Mouse (Mus musculus): ENCODE data around the gene Adcy6. TPM values are rescaled to one million over a fixed set of nuclear protein-coding genes. Genes with fewer than 3 reads are reported as not detected.

Adcy6 gene
- polyA plus RNA-seq, 1 experiment from 2014 or later = 12.3 TPM

DNA sequence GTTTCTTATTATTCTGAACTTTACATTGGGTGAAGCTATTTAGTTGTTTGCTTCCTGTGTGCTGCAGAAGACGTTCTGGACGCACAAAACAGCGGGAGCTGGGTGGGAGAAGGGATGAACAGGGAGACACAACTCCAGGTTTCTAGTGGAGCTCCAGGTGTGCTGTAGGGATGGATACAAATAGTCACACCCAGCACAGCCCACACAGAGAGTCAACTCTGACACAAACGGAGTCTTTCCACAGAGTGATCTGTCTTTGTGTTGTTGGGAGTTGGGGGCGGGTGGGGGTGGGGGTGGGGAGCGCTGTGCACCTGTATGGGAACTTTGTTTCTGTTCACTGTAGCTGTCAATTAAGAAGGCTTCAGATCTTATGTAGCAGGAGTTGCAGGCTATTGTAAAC lies 12.8 kb upstream of the Adcy6 start:
- H3K36me3 ChIP-seq (ENCODE audit: control insufficient read depth, insufficient read depth, low read length) = no peaks in the 10 kb centered on the region
- ATAC-seq (replicated peaks; ENCODE audit: low FRiP score) (no peak), DNase-seq (ENCODE audit: low spot score) (no peak)
- H3K9me3 ChIP-seq (ENCODE audit: control insufficient read depth, low read length) = no peaks in the 10 kb centered on the region
- no peaks in the 10 kb centered on the region for H3K4me1 ChIP-seq (replicated peaks; ENCODE audit: control insufficient read depth, insufficient read depth, low read length)
- no peak overlapping the region for H3K27ac ChIP-seq (ENCODE audit: low read depth, low read length)
- no peak overlapping the region for H3K4me3 ChIP-seq (ENCODE audit: low read depth, low read length)
- WGBS = 25% methylated on average over 6 of the region's 6 CpGs
- no peak overlapping the region for H3K9ac ChIP-seq (ENCODE audit: low read depth, low read length)
- H3K27me3 ChIP-seq (replicated peaks; ENCODE audit: control insufficient read depth, insufficient read depth, low read length) = peaks cover 29% of the 10 kb centered on the region
- H3K4me2 ChIP-seq = no peak overlapping the region

DNA sequence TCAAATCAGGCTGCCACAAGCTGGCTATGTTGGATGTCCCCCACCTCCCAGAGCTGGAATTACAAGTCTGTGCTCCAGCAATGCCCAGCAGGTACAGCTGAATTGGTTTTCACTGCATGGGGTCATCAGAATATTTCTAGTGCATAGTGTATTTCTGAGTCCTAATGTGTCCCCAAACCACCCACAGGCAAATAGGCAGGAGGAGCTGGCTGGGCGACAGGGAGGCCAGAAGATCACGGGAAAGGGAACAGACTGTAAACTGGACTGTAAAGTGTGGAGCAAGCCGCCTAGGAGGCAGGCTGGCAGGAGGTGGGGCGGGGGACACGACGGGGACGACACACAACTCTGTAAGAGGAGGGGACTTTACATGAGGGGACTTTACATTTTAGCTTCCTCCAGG lies 12.3 kb upstream of the Adcy6 start:
- DNase-seq (ENCODE audit: low spot score) = no peak
- no peak overlapping the region for H3K4me2 ChIP-seq
- H3K9me3 ChIP-seq (ENCODE audit: control insufficient read depth, low read length) = no peaks in the 10 kb centered on the region
- H3K27me3 ChIP-seq (replicated peaks; ENCODE audit: control insufficient read depth, insufficient read depth, low read length) = peaks cover 29% of the 10 kb centered on the region
- H3K4me3 ChIP-seq (ENCODE audit: low read depth, low read length) = no peak overlapping the region
- ATAC-seq (replicated peaks; ENCODE audit: low FRiP score) = no peak
- no peak overlapping the region for H3K9ac ChIP-seq (ENCODE audit: low read depth, low read length)
- 11% methylated on average over 7 of the region's 7 CpGs for WGBS
- H3K36me3 ChIP-seq (ENCODE audit: control insufficient read depth, insufficient read depth, low read length) = no peaks in the 10 kb centered on the region
- H3K4me1 ChIP-seq (replicated peaks; ENCODE audit: control insufficient read depth, insufficient read depth, low read length) = no peaks in the 10 kb centered on the region; the same call in 1 of the 2 replicates
- no peak overlapping the region for H3K27ac ChIP-seq (ENCODE audit: low read depth, low read length)

DNA sequence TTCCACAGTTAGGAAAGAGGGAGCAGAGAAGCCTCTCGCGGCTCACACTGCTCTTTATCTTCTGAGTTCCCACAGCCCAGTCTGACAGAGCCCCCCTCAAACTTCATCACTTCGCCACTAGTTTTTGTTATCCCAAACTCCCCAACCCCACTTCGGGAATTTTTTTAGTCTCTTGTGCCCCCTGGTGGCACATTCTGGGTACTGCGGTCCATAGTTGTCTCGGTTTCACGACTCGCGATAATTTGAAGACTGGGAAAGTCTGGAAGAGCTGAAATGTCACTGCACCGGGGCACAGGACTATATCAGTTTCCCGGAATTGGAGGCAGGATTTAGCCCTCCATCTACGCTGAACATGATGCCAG lies 7.3 kb upstream of the Adcy6 start:
- peaks cover 14% of the 10 kb centered on the region; the same call in 1 of the 2 replicates for H3K27me3 ChIP-seq (replicated peaks; ENCODE audit: control insufficient read depth, insufficient read depth, low read length)
- no peak overlapping the region for H3K4me3 ChIP-seq (ENCODE audit: low read depth, low read length)
- ATAC-seq (replicated peaks; ENCODE audit: low FRiP score) (no peak; the same call in 1 of the 2 replicates), DNase-seq (ENCODE audit: low spot score) (peak; percentile 79)
- WGBS = 1% methylated on average over 12 of the region's 12 CpGs
- H3K36me3 ChIP-seq (ENCODE audit: control insufficient read depth, insufficient read depth, low read length) = no peaks in the 10 kb centered on the region
- no peaks in the 10 kb centered on the region for H3K9me3 ChIP-seq (ENCODE audit: control insufficient read depth, low read length)
- H3K9ac ChIP-seq (ENCODE audit: low read depth, low read length) = no peak overlapping the region
- no peaks in the 10 kb centered on the region; the same call in 1 of the 2 replicates for H3K4me1 ChIP-seq (replicated peaks; ENCODE audit: control insufficient read depth, insufficient read depth, low read length)
- no peak overlapping the region for H3K27ac ChIP-seq (ENCODE audit: low read depth, low read length)
- peak overlapping the region; percentile 36 for H3K4me2 ChIP-seq

DNA sequence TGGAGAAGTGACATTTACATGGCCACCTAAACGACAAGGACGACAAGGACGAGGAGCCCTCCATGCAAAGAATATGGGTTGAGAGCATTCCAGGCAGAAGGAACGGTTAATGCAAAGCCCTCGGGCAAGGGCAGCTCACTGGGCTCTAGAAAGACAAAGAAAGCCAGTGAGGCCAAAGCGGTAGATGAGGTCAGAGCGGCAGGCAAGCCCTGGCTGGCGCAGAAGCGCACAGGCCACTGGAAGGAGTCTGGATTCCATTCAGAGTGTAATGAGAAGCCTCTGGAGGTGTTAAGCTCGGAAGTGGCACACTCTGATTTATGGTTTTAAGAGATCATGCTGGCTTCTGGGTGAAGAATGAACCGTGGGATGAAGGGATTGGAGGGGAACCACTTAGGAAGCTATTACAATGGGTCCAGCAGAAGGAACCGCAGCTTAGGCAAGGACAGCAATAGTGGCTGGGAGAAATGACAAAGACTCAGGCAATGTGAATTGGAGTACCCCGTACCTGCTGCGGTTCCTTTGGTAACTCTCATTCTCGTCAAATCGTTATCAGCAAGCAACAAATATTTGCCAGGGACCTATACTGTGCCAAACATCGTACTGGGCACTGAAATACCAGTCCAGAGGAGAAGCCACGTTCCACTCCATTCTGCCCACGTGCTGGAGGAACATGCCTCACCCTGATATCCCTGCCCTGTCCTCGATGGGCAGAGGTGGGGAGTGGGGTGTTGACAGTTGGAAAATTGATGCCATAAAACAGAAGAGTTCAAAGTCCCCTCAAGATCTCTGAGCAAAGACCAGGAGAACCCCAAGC lies 6.7 kb upstream of the Adcy6 start:
- DNase-seq (ENCODE audit: low spot score) (no peak), ATAC-seq (replicated peaks; ENCODE audit: low FRiP score) (no peak)
- H3K4me2 ChIP-seq = peak overlapping the region; percentile 36
- 51% methylated on average over 20 of the region's 20 CpGs for WGBS
- peaks cover 14% of the 10 kb centered on the region; the same call in 1 of the 2 replicates for H3K27me3 ChIP-seq (replicated peaks; ENCODE audit: control insufficient read depth, insufficient read depth, low read length)
- H3K4me3 ChIP-seq (ENCODE audit: low read depth, low read length) = no peak overlapping the region
- H3K4me1 ChIP-seq (replicated peaks; ENCODE audit: control insufficient read depth, insufficient read depth, low read length) = no peaks in the 10 kb centered on the region; the same call in 1 of the 2 replicates
- H3K9ac ChIP-seq (ENCODE audit: low read depth, low read length) = 0 out of 2 replicates have a peak overlapping the region, but pooled peaks have one; percentile 1
- H3K36me3 ChIP-seq (ENCODE audit: control insufficient read depth, insufficient read depth, low read length) = no peaks in the 10 kb centered on the region
- no peak overlapping the region for H3K27ac ChIP-seq (ENCODE audit: low read depth, low read length)
- no peaks in the 10 kb centered on the region for H3K9me3 ChIP-seq (ENCODE audit: control insufficient read depth, low read length)

DNA sequence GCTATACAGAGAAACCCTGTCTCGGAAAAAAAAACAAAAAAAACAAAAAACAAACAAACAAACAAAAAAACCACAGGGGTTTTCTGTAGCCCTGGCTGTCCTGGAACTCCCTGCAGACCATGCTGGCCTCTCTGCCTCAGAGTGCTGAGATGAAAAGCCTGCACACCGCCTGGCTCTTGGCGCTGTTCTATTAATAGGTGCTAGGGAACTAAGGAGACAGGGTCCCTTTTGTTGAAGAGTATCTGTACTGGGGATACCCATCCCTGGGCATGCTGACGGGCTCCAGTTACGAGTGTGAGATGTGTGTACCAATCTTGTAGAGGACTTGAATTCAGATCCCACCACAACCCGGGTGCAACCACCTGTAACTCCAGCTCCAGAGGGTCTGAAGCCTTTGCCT lies 5.9 kb upstream of the Adcy6 start:
- DNase-seq (ENCODE audit: low spot score) (no peak), ATAC-seq (replicated peaks; ENCODE audit: low FRiP score) (no peak)
- H3K4me3 ChIP-seq (ENCODE audit: low read depth, low read length) = no peak overlapping the region
- no peaks in the 10 kb centered on the region for H3K9me3 ChIP-seq (ENCODE audit: control insufficient read depth, low read length)
- H3K4me2 ChIP-seq = no peak overlapping the region
- H3K36me3 ChIP-seq (ENCODE audit: control insufficient read depth, insufficient read depth, low read length) = no peaks in the 10 kb centered on the region
- no peak overlapping the region for H3K9ac ChIP-seq (ENCODE audit: low read depth, low read length)
- 71% methylated on average over 6 of the region's 6 CpGs for WGBS
- peaks cover 10% of the 10 kb centered on the region; the same call in 1 of the 2 replicates for H3K27me3 ChIP-seq (replicated peaks; ENCODE audit: control insufficient read depth, insufficient read depth, low read length)
- H3K27ac ChIP-seq (ENCODE audit: low read depth, low read length) = no peak overlapping the region
- H3K4me1 ChIP-seq (replicated peaks; ENCODE audit: control insufficient read depth, insufficient read depth, low read length) = no peaks in the 10 kb centered on the region; the same call in 1 of the 2 replicates

DNA sequence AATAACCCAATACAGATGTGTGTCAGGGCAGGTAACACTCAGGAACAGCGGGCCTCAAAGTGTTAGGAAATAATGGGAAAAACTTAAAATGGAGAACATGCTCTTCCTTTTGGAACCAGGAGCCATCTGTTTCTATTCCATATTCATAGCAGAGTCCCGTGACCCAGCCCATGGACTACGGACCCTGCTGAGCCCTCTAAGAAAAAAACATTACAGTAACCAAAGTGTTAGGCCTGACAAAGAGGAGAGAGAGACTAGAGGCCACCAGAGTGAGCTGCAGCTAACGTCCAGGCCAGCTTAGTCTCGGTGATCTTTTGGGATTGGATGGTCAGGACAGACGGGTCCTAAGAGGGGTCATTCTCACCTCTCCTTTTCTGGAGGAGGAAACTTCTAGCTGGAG lies 5.1 kb upstream of the Adcy6 start:
- DNase-seq (ENCODE audit: low spot score) (no peak), ATAC-seq (replicated peaks; ENCODE audit: low FRiP score) (no peak)
- Histone ChIP-seq H3K4me3 (ENCODE audit: low read depth, low read length) (no peak overlapping the region), H3K4me2 (no peak overlapping the region), H3K36me3 (ENCODE audit: control insufficient read depth, insufficient read depth, low read length) (no peaks in the 10 kb centered on the region), H3K27me3 (replicated peaks; ENCODE audit: control insufficient read depth, insufficient read depth, low read length) (peaks cover 3% of the 10 kb centered on the region; the same call in 1 of the 2 replicates), H3K9ac (ENCODE audit: low read depth, low read length) (no peak overlapping the region), H3K4me1 (replicated peaks; ENCODE audit: control insufficient read depth, insufficient read depth, low read length) (peaks cover 5% of the 10 kb centered on the region), H3K9me3 (ENCODE audit: control insufficient read depth, low read length) (no peaks in the 10 kb centered on the region), H3K27ac (ENCODE audit: low read depth, low read length) (no peak overlapping the region)
- WGBS = 69% methylated on average over 6 of the region's 6 CpGs

DNA sequence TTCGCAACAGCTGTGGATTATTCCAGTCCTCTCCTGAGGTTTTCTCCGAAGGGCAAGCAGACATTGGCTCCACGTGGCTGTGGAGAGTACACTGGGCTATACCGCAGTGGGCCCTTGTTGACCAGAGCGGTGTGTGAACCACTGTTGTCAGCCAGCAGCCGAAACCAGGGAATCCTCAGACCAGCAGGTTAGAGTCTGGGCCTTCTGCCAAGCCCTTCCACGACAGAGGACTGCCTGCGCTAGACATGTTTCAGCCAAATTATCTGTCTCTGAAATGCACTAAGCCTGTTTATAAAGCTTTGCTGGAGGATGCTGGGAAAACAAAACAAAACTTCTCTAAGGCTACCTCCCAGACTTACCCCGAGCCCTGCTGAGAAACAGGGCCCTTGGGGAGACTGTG lies 4.7 kb upstream of the Adcy6 start:
- WGBS = 76% methylated on average over 9 of the region's 9 CpGs
- Histone ChIP-seq H3K4me3 (ENCODE audit: low read depth, low read length) (no peak overlapping the region), H3K27ac (ENCODE audit: low read depth, low read length) (no peak overlapping the region), H3K4me2 (no peak overlapping the region), H3K4me1 (replicated peaks; ENCODE audit: control insufficient read depth, insufficient read depth, low read length) (peaks cover 8% of the 10 kb centered on the region), H3K36me3 (ENCODE audit: control insufficient read depth, insufficient read depth, low read length) (no peaks in the 10 kb centered on the region), H3K9ac (ENCODE audit: low read depth, low read length) (no peak overlapping the region), H3K27me3 (replicated peaks; ENCODE audit: control insufficient read depth, insufficient read depth, low read length) (0 out of 2 replicates have a peak, but pooled peaks cover 2% of the 10 kb centered on the region), H3K9me3 (ENCODE audit: control insufficient read depth, low read length) (no peaks in the 10 kb centered on the region)
- ATAC-seq (replicated peaks; ENCODE audit: low FRiP score) (no peak), DNase-seq (ENCODE audit: low spot score) (no peak)

DNA sequence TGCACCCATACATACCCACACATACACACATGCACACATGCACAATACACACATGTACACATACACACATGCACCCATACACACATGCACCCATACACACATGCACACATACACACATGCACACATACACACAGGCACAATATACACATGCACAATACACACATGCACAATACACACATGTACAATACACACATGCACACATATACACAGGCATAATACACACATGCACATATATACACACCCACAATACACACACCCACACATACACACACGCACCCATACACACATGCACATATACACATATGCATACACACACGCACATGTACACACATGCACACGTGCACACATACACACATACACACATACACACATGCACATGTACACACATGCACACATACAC lies 2.4 kb upstream of the Adcy6 start:
- no peak for DNase-seq (ENCODE audit: low spot score)
- 93% methylated on average over 3 of the region's 3 CpGs for WGBS

DNA sequence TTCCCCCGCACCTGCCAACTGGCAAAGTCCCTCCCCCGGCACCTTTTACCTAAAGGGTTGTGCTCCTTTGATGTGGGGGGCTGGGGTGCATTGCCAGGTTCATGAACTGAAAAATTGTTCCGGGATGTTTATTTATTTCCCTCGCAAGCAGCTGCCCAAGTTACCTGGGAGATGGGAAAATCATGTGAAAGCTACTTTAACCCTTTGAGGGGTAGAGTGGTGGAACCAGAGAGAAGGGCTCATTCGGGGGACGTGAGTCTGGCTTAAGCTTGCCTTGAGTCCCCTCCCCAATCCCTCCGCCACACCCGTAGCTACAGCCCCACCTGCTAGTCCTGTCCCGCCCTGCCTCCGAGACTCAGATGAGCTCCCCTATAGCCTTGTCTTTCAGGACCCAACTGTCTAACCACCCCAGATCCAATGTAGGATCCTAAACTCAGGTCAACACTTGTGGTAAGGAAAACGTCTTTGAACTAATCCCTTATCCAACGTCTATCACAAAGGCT lies 306 bp upstream of the Adcy6 start:
- WGBS = 8% methylated on average over 12 of the region's 12 CpGs
- ATAC-seq (replicated peaks; ENCODE audit: low FRiP score) (no peak), DNase-seq (ENCODE audit: low spot score) (no peak)
- Histone ChIP-seq H3K4me1 (replicated peaks; ENCODE audit: control insufficient read depth, insufficient read depth, low read length) (peaks cover 38% of the 10 kb centered on the region), H3K9ac (ENCODE audit: low read depth, low read length) (peak overlapping the region; percentile 91), H3K27me3 (replicated peaks; ENCODE audit: control insufficient read depth, insufficient read depth, low read length) (no peaks in the 10 kb centered on the region), H3K36me3 (ENCODE audit: control insufficient read depth, insufficient read depth, low read length) (no peaks in the 10 kb centered on the region), H3K4me3 (ENCODE audit: low read depth, low read length) (peak overlapping the region; percentile 84), H3K4me2 (peak overlapping the region; percentile 93), H3K27ac (ENCODE audit: low read depth, low read length) (peak overlapping the region; percentile 93; the same call in 1 of the 2 replicates), H3K9me3 (ENCODE audit: control insufficient read depth, low read length) (no peaks in the 10 kb centered on the region)

More for the DNA sequence above, 2.4 kb upstream of the Adcy6 start:
- Histone ChIP-seq H3K4me1 (replicated peaks; ENCODE audit: control insufficient read depth, insufficient read depth, low read length) (peaks cover 20% of the 10 kb centered on the region), H3K27ac (ENCODE audit: low read depth, low read length) (no peak overlapping the region), H3K27me3 (replicated peaks; ENCODE audit: control insufficient read depth, insufficient read depth, low read length) (0 out of 2 replicates have a peak, but pooled peaks cover 2% of the 10 kb centered on the region), H3K36me3 (ENCODE audit: control insufficient read depth, insufficient read depth, low read length) (no peaks in the 10 kb centered on the region), H3K9me3 (ENCODE audit: control insufficient read depth, low read length) (no peaks in the 10 kb centered on the region), H3K4me2 (no peak overlapping the region), H3K4me3 (ENCODE audit: low read depth, low read length) (no peak overlapping the region), H3K9ac (ENCODE audit: low read depth, low read length) (no peak overlapping the region)
- no peak for ATAC-seq (replicated peaks; ENCODE audit: low FRiP score)

Data from liver, embryonic 11.5 days (tissue).